Mouse (Mus musculus) urinary bladder, postnatal 10 days (tissue): ENCODE measurements around the gene Zfp758.
"Not testable (repeated sequence)": the region's sequence is repeated elsewhere in the genome, so short reads cannot be mapped to it uniquely, and the experiment has no call there.

Experiments
- DNase-seq: peaks from one replicate; pipeline ENCODE4 v3.0.0; 2022; ENCODE audit warnings: low spot score

The Zfp758 gene

GRCm38 (mm10) chr17:22361101-22361781 is at the start of gene Zfp758, which contains the start of gene Zfp944:
Zfp758 (plus strand) TSS chr17:22361453.
Zfp944 (minus strand) TSS chr17:22361400.
- DNase-seq = not testable (repeated sequence)

GRCm38 (mm10) chr17:22314219-22314618 is 47.0 kb upstream of the Zfp758 start:
- DNase-seq = not testable (repeated sequence)

DNA sequence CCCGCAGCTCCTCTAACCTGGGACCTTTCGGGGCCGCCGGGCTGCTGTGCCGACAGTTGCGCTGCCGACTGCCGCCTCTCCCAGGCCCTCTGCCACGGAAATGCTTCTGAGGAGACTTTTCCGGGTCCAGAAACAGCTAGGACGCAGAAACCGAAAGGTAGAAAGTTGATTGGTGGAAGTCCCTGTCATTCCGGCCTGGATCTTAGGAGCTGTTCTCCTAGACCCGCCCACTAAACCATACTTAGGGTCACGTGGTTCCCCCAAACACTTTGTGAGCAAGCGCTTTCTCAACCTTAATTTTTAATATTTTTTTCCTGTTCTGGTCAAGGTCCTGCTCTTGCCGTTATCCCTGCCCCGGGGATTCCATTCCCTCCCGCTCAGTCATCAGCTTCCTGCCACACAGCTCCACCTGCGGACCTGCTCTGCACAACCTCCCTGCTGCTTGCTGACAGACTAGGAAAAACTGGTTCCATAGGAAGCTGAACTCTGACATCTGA is 46.5 kb upstream of the Zfp758 start, which contains the start of gene CT030661.1:
Gene CT030661.1, minus strand, starts transcription at position 108 of the 497 bp plus-strand sequence.
- peak; percentile 51 for DNase-seq

DNA sequence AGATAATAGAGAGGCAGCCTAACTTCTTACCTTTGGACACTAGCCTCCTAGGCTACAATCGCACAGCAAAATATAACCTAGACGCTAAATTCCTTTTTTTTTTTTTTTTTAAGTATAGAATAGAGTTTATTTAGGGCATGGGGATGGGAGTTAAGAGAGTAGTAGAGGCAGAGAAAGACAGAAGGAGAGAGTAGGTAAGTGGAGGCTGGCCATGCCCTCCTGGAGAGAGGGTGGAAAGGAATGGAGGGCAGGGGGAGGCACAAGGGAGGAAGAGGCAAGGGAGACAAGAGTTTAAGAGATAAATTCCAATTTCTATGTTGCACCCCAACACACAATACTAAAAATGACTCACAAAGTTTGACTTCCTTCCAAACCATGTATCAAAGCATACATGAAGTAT is 46.0 kb upstream of the Zfp758 start:
- not testable (repeated sequence) for DNase-seq

DNA sequence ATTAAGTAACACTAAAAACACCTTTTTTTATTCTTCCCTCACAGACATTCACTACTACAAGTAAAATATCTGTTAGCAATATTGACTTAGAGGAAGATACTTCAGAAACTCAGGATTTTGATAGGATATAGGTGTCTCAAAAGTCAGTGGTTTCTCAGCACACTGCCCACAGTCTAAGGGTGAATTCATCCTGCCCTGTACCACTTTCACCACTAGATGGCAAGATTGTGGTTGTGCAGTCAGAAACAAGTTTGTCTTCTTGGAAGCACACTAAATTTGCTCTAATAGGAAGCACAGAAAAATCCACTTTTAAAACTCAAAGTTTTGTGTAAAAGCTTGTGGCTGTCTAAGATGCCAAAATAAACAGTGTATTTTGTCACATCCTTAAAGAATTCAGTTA is 8.5 kb upstream of the Zfp758 start:
- DNase-seq = no peak

- DNase-seq = no peak
These were observed 681 bp upstream of the Zfp758 start for GRCm38 (mm10) chr17:22360572-22360971.

DNA sequence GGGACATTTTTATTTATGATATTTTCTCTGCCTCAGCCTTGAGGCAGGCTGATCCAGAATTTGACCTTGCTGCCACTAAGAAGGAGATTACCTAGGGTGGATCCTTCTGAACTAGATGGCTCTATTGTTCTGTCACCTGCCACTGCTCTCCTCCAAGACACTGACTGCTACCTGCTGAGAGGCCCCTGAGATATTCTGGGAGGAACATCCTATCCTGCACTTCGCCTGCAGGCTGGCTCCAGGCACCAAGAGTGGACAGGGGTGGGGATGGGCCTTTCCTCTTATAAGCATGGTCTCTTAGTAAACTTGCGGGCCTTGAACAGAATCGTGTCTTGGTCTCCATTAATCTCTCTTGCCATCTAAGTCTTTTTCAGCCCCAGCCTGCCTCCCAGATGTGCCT is 2.6 kb downstream of the Zfp758 start:
- DNase-seq = no peak

DNA sequence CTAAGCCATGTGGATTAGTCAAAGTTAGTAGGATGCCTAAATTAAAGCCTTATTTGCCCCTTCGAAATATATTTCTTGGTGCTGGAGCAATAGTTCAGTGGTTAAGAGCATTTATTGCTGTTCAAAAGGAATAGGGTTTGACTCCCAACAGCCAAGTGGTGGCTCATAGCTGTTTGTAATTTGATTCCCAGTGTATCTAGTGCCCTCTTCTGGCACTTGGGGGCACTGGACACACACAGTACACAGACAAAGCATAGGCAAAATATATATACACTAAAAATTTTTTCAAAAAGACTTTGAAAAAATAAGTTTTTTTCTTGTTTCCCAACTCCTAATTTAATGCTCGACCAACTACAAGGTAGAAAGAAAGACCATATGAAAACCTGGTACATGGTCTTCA is 49.5 kb downstream of the Zfp758 start:
- no peak for DNase-seq

- no peak for DNase-seq
These were observed 56.3 kb downstream of the Zfp758 start for GRCm38 (mm10) chr17:22417510-22417909.

- DNase-seq = peak; percentile 19
These were observed 62.8 kb downstream of the Zfp758 start, which contains the start of gene Zfp946 for GRCm38 (mm10) chr17:22423952-22424617. Zfp946 (plus strand) TSS chr17:22424222.

DNA sequence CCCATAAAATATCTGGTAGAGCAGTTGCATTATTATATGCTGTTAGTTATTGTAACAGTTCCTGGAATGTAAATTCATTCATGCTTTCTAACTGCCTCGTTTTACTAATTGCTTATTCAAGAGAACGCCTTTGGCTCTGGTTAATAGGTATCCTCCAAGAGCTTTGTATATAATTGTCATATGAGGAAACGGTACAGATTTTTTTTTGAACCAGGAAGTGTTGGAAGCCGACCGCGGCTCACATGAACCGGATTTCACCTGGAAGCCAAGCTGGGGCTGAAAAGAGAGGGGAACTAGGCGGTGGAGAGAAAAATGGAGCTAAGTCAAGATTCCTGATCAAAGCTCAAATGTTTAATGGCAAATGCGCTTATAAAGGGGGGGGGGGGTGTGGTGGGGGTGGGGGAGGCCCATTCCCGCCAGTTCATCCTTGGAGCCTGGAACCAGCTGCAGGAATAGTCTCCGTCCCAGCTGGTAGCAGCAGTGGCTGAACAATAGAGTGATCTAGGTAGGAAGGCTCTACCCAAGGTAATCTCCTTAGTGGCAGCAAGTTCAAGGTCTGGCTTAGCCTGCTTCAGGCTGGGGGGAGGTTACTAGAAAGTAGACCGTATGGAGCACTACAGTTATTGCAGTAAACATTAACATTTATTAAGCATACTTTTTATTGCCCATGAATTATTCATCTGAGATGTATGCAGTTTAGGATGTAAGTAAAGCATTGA is 63.5 kb downstream of the Zfp758 start:
- DNase-seq = no peak
